Mouse (Mus musculus) thymus, postnatal 0 days (tissue): ENCODE data around the gene Pitx3. TPM values are rescaled to one million over a fixed set of nuclear protein-coding genes. Genes with fewer than 3 reads are reported as not detected.
"Not testable (repeated sequence)": the region's sequence is repeated elsewhere in the genome, so short reads cannot be mapped to it uniquely, and the experiment has no call there.

Experiments used
- DNase-seq: peaks from one replicate; pipeline ENCODE4 v3.0.0-alpha.2; 2015; ENCODE audit warnings: low spot score
- polyA plus RNA-seq: library from polyadenylated mRNA; unstranded; fragments of >200 nt; fragmentation: Nextera tagmentation; extraction: Ambion mirVana; gene quantifications from 2 replicates; pipeline ENCODE4 v1.2.1, GENCODE M21; 2015

The Pitx3 gene
- polyA plus RNA-seq: not detected in 2 replicates

- no peak for DNase-seq
Observed at GRCm38 (mm10) chr19:46147511-46148371, at the start of gene Pitx3. Gene Pitx3 (minus strand): TSS chr19:46148326.

DNA sequence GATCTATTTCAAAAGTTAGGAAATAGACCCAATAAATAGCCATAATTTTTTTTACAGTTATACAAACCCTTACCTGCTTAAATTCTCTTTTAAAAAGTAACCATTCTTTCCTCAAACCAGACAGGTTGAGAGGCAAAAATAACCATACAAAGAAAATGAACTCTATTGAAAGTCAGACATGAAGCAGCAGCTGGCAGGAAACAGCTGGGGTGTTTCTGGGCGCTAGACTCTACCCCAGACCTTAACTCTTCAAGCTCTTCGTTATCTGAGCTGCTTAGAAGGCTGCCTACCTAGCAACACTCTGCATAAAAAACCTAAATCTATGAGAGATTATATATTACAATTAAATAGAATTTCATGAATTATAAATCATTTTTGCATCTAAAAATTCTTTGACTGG is 39.1 kb upstream of the Pitx3 start:
- peak; percentile 75 for DNase-seq

GRCm38 (mm10) chr19:46186611-46187010 is 38.5 kb upstream of the Pitx3 start:
- DNase-seq: no peak

DNA sequence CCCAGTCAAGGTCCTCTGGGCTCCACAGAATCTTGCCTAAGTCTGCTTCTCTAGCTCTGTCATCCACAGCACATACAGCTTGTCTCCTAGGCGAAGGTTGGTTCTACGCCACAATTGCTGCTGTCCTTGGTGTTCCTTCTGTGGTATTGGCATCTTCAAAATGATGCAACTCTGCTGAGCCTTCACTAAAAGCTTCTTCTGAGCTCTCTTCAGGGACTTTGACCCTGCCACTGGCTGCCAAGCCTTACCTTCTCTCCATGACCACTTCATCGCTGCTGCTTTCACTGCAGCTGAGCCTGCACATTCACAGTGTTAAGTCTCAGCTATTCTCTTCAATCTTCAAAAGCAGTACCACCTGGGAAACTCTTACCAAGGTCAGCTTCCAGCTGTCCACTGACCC is 34.1 kb upstream of the Pitx3 start:
- no peak for DNase-seq

- no peak for DNase-seq
Observed at GRCm38 (mm10) chr19:46180274-46180673, 32.1 kb upstream of the Pitx3 start.

DNA sequence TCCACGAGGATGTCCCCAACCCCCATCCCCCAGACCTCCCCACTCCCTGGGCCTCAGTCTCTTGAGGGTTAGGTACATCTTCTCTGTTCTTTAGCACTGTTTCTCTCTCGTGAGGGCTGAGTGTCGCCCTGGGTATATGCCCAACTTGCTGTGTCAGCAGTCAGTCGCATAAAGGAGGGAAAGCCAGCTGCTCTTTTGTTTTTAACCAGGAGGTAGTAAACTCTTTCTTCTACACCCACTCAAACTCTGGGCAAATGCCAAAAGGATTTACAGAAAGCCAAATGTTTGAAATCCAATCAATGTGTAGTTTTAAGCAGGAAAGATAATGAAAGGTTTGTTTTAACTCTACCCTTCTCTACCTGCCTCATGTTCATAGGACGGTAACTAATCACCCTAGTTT is 28.9 kb upstream of the Pitx3 start:
- no peak for DNase-seq

GRCm38 (mm10) chr19:46175173-46175572 is 27.0 kb upstream of the Pitx3 start:
- no peak for DNase-seq

DNA sequence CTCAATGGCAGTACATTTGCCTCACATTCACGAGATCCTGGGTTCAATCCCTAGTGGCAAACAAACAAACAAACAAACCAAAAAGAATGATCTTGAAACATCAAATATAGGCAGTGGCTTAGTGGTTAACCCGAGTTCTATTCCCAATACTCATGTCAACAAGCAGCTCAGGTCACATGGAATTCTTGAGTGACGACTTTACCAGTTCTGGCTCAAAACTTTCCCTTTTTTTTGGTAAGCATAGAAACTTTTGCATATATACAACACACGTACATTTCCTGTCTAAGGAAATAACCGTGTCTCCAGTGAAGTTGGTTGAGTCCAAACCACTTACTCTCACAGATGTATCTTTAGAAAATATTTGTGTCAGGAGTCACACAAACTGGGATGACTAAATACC is 24.4 kb upstream of the Pitx3 start:
- DNase-seq: no peak

DNA sequence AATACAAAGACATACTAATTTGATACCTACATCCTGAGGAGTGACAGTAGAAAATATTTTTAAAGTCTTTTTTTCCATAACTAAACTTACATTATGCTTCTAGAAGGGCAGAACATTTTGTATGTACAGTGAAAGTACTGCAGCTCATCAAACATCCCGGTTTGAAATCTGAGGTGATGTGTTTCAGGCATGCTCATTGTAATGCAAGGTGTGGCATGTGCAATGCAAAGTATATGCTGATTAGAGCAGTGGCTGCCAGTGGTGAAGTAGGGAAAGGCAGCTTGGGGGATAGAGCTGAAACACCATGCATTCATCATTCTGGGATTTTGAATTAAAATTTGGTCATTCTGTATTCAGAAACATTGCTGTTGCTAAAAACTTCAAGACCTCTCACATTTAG is 21.8 kb upstream of the Pitx3 start:
- DNase-seq: no peak

DNA sequence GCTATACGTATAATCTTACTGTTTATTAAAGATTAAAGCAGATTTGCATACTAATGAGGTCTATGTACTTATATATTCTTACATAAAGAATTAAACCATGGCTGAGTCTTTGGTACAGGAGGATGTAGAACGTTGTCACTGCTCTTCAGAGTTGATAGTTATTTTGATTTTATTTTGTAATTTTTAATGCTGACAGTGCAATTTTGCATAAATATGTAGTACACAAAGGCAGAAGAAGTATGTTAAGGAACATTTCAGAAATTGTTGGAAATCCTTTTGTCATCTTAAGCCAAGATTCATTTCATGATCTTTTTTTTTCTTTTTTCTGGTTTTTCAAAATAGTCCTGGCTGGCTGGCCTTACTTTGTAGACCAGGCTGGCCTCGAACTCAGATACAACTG is 21.3 kb upstream of the Pitx3 start:
- no peak for DNase-seq

DNA sequence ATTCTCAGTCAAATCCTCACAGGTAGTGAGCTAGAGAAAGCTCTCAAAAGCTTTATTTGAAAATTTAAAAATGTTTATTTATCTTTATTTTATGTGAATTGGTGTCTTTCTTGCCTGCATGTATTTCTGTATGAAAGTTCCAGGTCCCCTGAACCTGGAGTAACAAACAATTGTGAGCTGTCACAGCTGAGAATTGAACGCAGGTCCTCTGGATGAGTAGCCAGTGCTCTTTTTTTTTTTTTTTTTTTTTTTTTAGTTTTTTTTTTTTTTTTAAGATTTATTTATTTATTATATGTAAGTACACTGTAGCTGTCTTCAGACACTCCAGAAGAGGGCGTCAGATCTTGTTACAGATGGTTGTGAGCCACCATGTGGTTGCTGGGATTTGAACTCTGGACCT is 19.0 kb upstream of the Pitx3 start:
- DNase-seq: not testable (repeated sequence)

- DNase-seq: no peak
Observed at GRCm38 (mm10) chr19:46165950-46166349, 17.8 kb upstream of the Pitx3 start.

GRCm38 (mm10) chr19:46152127-46152803 is 4.1 kb upstream of the Pitx3 start, which contains the start of gene Gbf1:
Gene Gbf1 (plus strand): TSS chr19:46152509.
- peak; percentile 98 for DNase-seq

DNA sequence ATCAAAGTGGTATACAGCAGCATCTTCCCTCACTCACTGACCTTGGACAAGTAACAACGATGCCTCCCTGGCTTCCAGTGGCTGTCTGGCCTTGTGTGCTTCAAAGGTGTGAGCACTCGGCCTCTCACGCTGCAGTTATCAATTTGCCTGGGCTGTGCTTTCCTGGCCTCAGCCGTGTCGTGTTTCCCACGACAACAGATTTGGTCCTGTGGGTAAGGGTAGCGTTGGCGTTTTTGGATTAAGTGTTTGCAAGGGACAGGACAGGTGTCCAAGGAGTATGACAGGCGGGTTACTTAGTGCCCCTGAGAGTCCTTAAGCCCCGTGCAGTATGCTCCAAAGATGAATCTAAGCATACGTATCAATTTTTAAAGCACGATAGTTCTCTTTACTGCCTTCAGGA is 965 bp upstream of the Pitx3 start:
- no peak for DNase-seq

- peak; percentile 82 for DNase-seq
Observed at GRCm38 (mm10) chr19:46148372-46148760, 240 bp upstream of the Pitx3 start.

DNA sequence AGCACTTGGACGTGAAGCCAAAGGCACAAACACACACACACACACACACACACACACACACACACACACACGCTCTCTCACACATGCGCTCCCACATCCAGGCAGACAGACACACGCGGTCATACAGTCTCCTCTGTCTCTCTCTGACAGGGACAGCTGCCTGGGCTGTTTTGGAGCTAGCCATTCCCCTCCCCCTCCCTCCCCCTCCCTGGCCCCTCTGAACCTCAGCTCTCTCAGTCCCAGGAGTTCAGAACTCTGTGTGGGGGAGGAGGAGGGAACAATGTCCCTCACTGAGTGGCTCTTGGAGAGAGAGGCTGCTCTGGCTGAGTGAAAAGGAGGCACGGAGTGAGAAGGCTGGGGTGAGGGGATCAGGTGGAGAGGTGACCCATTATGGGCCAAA is 7.0 kb downstream of the Pitx3 start:
- DNase-seq: no peak

GRCm38 (mm10) chr19:46140324-46140723 is 7.8 kb downstream of the Pitx3 start:
- no peak for DNase-seq

- peak; percentile 81 for DNase-seq
Observed at GRCm38 (mm10) chr19:46136639-46137580, 11.2 kb downstream of the Pitx3 start.

GRCm38 (mm10) chr19:46135789-46136638 is 12.1 kb downstream of the Pitx3 start:
- DNase-seq: peak; percentile 86

GRCm38 (mm10) chr19:46135297-46135696 is 12.8 kb downstream of the Pitx3 start:
- DNase-seq: peak; percentile 87

- DNase-seq: no peak
Observed at GRCm38 (mm10) chr19:46132577-46132976, 15.5 kb downstream of the Pitx3 start.
